Mouse (Mus musculus) C2C12 (cell line): ENCODE measurements at regions not wholly inside any gene's neighbourhood (a gene's known extent, or its start where the extent isn't known, plus 50 kb on each side); places are given as distances from the start of the nearest gene placed in this dataset.

Experiments
- CEBPB ChIP-seq: IDR thresholded peaks from one replicate; pipeline ENCODE4 v1.6.1; 2011; ENCODE audit warnings: low read depth, mild to moderate bottlenecking, control low read depth, moderate library complexity
- CTCF ChIP-seq: IDR thresholded peaks from one replicate; pipeline ENCODE4 v1.5.1; 2011; ENCODE audit not compliant: control insufficient read depth, insufficient read depth, insufficient read length
- MAX ChIP-seq: IDR thresholded peaks from one replicate; pipeline ENCODE4 v1.6.1; 2011; ENCODE audit warnings: mild to moderate bottlenecking, control low read depth
- MYOD1 ChIP-seq: IDR thresholded peaks from one replicate; pipeline ENCODE4 v1.6.1; 2011; ENCODE audit warnings: low read depth; ENCODE audit not compliant: control insufficient read depth, insufficient read length

DNA sequence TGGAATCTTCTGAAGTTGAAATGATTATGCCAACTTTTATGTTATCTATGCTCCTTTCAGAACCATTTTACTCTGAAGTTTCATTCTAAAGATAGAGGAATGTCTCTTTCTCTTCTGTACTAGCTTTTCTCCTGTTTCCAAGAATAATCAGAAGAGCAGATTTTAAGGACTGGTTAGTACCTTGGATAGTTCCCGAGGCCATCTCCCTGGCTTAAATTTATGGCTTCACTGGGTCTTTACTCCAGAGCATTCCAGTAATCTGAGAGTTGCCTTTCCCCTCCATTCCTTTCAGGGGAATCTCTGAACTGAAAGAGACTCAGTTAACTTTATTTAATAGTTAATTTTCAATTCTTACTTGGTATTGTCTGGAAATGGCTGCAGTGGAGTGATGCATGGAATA lies 551.0 kb downstream of the Bckdhb start:
- TF ChIP-seq CTCF (no peak), CEBPB (no peak), MYOD1 (no peak), MAX (no peak)
